ENCODE assay signal across 8 mouse cellular contexts in genomic region chr5:114296693-114297631, GRCm38 (mm10). TPM values are rescaled to one million over a fixed set of nuclear protein-coding genes. Genes with fewer than 3 reads are reported as not detected.
A peak's percentile ranks its signal among the peaks of the same experiment; 100 is the strongest.
DNase-seq lines count a peak whose midpoint lies in the region; ATAC-seq and TF ChIP-seq lines count a peak whose summit lies in the region.

No protein-coding gene starts in this region.

- H3K4me1 ChIP-seq in forebrain, embryonic 12.5 days, result peaks cover 61% of the 10 kb centered on the region
- peaks cover 21% of the 10 kb centered on the region for H3K4me1 ChIP-seq in forebrain, embryonic 16.5 days (replicated peaks; ENCODE audit: control insufficient read depth, insufficient read depth, low read length)
- no peaks in the 10 kb centered on the region for H3K4me1 ChIP-seq in thymus, adult 2 months (replicated peaks; ENCODE audit: control insufficient read depth, insufficient read depth, low read length)
- peaks cover 0 to 2% of the 10 kb centered on the region in 2 experiments; a peak in 1 of 4 replicates for H3K4me1 ChIP-seq in heart, embryonic 14.5 days (ENCODE audit: control insufficient read depth in 2 of 2, insufficient read depth in 2 of 2, low read length in 2 of 2)

- TF ChIP-seq POLR2A in thymus, adult 2 months (IDR thresholded peaks at IDR 0.05; ENCODE audit: control insufficient read depth, extremely low read depth, insufficient read depth, low read length, poor library complexity), result no peak

- DNase-seq in thymus, postnatal 4 days, result peak; percentile 22
- DNase-seq in thymus, adult 2 months, result no peak
- no peak for DNase-seq in cerebellum, adult 11 months
- no peak for DNase-seq in layer of hippocampus, postnatal 14 days (ENCODE audit: low spot score in 2 of 2)

- peak overlapping the region; percentile 57; the same call in 1 of the 2 replicates for H3K27ac ChIP-seq in forebrain, embryonic 12.5 days
- no peak overlapping the region for H3K27ac ChIP-seq in forebrain, embryonic 16.5 days (ENCODE audit: low read length)
- H3K27ac ChIP-seq in thymus, adult 2 months (ENCODE audit: control insufficient read depth, insufficient read depth, low read length), result no peak overlapping the region
- H3K27ac ChIP-seq in heart, embryonic 14.5 days (replicated peaks in 1 of 2; ENCODE audit: control insufficient read depth in 1 of 2, insufficient read depth in 1 of 2, low read depth in 2 of 2, low read length in 2 of 2), result no peak overlapping the region

- no peaks in the 10 kb centered on the region for H3K36me3 ChIP-seq in forebrain, embryonic 12.5 days (replicated peaks)
- H3K36me3 ChIP-seq in forebrain, embryonic 16.5 days (ENCODE audit: control insufficient read depth, insufficient read depth), result no peaks in the 10 kb centered on the region
- no peaks in the 10 kb centered on the region for H3K36me3 ChIP-seq in thymus, adult 2 months (ENCODE audit: control insufficient read depth, insufficient read depth, low read length)
- H3K36me3 ChIP-seq in heart, embryonic 14.5 days (ENCODE audit: control insufficient read depth, insufficient read depth, low read length), result no peaks in the 10 kb centered on the region

- H3K4me2 ChIP-seq in forebrain, embryonic 12.5 days, result peak overlapping the region; percentile 6
- no peak overlapping the region for H3K4me2 ChIP-seq in forebrain, embryonic 16.5 days (ENCODE audit: low read length)
- peak overlapping the region; percentile 37 for H3K4me2 ChIP-seq in heart, embryonic 14.5 days (ENCODE audit: low read length)

- H3K27me3 ChIP-seq in forebrain, embryonic 12.5 days, result peaks cover 51% of the 10 kb centered on the region
- H3K27me3 ChIP-seq in forebrain, embryonic 16.5 days (replicated peaks; ENCODE audit: control insufficient read depth, insufficient read depth, low read length), result 0 out of 2 replicates have a peak, but pooled peaks cover 8% of the 10 kb centered on the region
- H3K27me3 ChIP-seq in thymus, adult 2 months (ENCODE audit: control insufficient read depth, insufficient read depth, low read length), result no peaks in the 10 kb centered on the region
- no peaks in the 10 kb centered on the region for H3K27me3 ChIP-seq in heart, embryonic 14.5 days (ENCODE audit: control insufficient read depth, insufficient read depth, low read length)

- H3K9ac ChIP-seq in forebrain, embryonic 12.5 days, result no peak overlapping the region
- H3K9ac ChIP-seq in forebrain, embryonic 16.5 days (replicated peaks; ENCODE audit: low read depth, low read length), result no peak overlapping the region
- no peak overlapping the region for H3K9ac ChIP-seq in heart, embryonic 14.5 days (ENCODE audit: low read length)

- no peak for TF ChIP-seq CTCF in thymus, adult 2 months (IDR thresholded peaks at IDR 0.05; ENCODE audit: borderline replicate concordance, control insufficient read depth, extremely low read depth, insufficient read depth, low read length, poor library complexity)

- ATAC-seq in forebrain, embryonic 12.5 days (ENCODE audit: low FRiP score), result no peak
- no peak for ATAC-seq in forebrain, embryonic 16.5 days
- ATAC-seq in heart, embryonic 14.5 days (ENCODE audit: insufficient number of reproducible peaks, insufficient read depth, low FRiP score, low read depth), result no peak
- peak; percentile 46 for ATAC-seq in megakaryocyte-erythroid progenitor cell, adult 5-6 weeks (replicated peaks; ENCODE audit: low FRiP score, low TSS enrichment, poor library complexity, severe bottlenecking)

- no peaks in the 10 kb centered on the region for H3K9me3 ChIP-seq in forebrain, embryonic 12.5 days
- H3K9me3 ChIP-seq in forebrain, embryonic 16.5 days (ENCODE audit: control insufficient read depth, low read length), result no peaks in the 10 kb centered on the region
- no peaks in the 10 kb centered on the region for H3K9me3 ChIP-seq in heart, embryonic 14.5 days (ENCODE audit: control insufficient read depth, low read length)

- 13% methylated on average over 22 of the region's 22 CpGs for WGBS in forebrain, embryonic 12.5 days
- WGBS in forebrain, embryonic 16.5 days, result 13% methylated on average over 22 of the region's 22 CpGs
- whole genome bisulfite sequencing in thymus, adult 2 months, result 75% methylated on average over 22 of the region's 22 CpGs
- 17% methylated on average over 22 of the region's 22 CpGs for WGBS in heart, embryonic 14.5 days

- H3K4me3 ChIP-seq in forebrain, embryonic 12.5 days (replicated peaks), result no peak overlapping the region
- no peak overlapping the region for H3K4me3 ChIP-seq in forebrain, embryonic 16.5 days (replicated peaks; ENCODE audit: low read length)
- H3K4me3 ChIP-seq in thymus, adult 2 months (ENCODE audit: control insufficient read depth, insufficient read depth, low read length), result no peak overlapping the region
- no peak overlapping the region for H3K4me3 ChIP-seq in heart, embryonic 14.5 days (ENCODE audit: control insufficient read depth in 1 of 2, insufficient read depth in 1 of 2, low read depth in 1 of 2, low read length in 2 of 2)

RNA-seq across cellular contexts. Expression of gene Myo1h, which starts 8.0 kb away (rescaled TPM):
- 1.00 and 1.0 TPM in 2 replicates for polyA plus RNA-seq in forebrain, embryonic 12.5 days (2016; fragmentation: Nextera tagmentation; extraction: Ambion mirVana)
- 0.65 and 0.91 TPM in 2 replicates for polyA plus RNA-seq in forebrain, embryonic 16.5 days (2015; fragmentation: Nextera tagmentation; extraction: Ambion mirVana)
- 0.69 and 0.80 TPM in 2 replicates for polyA plus RNA-seq in thymus, adult 2 months (2012; rRNA removed)
- 1.4 and 2.6 TPM in 2 replicates for polyA plus RNA-seq in heart, embryonic 14.5 days (2014; fragmentation: Nextera tagmentation; extraction: Ambion mirVana)
- total RNA-seq in megakaryocyte-erythroid progenitor cell, adult 5-6 weeks (2014; fragmentation: Nextera tagmentation), result 0.79 and 2.6 TPM in 2 replicates
- total RNA-seq in megakaryocyte-erythroid progenitor cell, adult 5-6 weeks (2017), result 0.33 and 0.34 TPM in 2 replicates
- under 1 TPM; 0.74 to 0.98 TPM for total RNA-seq in layer of hippocampus, postnatal 14 days (2021)

RNA-seq across cellular contexts. Expression of gene Foxn4, which starts 23.4 kb away (rescaled TPM):
- polyA plus RNA-seq in forebrain, embryonic 12.5 days (2016; fragmentation: Nextera tagmentation; extraction: Ambion mirVana), result 0.41 and 0.82 TPM in 2 replicates
- 0.24 and 0.68 TPM in 2 replicates for polyA plus RNA-seq in forebrain, embryonic 16.5 days (2015; fragmentation: Nextera tagmentation; extraction: Ambion mirVana)
- polyA plus RNA-seq in thymus, adult 2 months (2012; rRNA removed), result 0.20 and 0.26 TPM in 2 replicates
- polyA plus RNA-seq in heart, embryonic 14.5 days (2014; fragmentation: Nextera tagmentation; extraction: Ambion mirVana), result not detected in 2 replicates
- total RNA-seq in megakaryocyte-erythroid progenitor cell, adult 5-6 weeks (2014; fragmentation: Nextera tagmentation), result not detected in 2 replicates
- not detected in 2 replicates for total RNA-seq in megakaryocyte-erythroid progenitor cell, adult 5-6 weeks (2017)
- total RNA-seq in layer of hippocampus, postnatal 14 days (2021), result under 1 TPM in 1 of 2 experiments, not detected in 1; 0.12 TPM
